Mouse (Mus musculus): Measurements from ENCODE around the gene Ormdl2. TPM values are rescaled to one million over a fixed set of nuclear protein-coding genes. Genes with fewer than 3 reads are reported as not detected.

The Ormdl2 gene
- polyA plus RNA-seq, 1 experiment: 41.1 TPM

GRCm38 (mm10) chr10:128850339-128850738 lies 28.9 kb upstream of the Ormdl2 start:
- Histone ChIP-seq H3ac (ENCODE audit: control insufficient read depth, insufficient read length, low read depth) (no peak overlapping the region), H3K27me3 (ENCODE audit: control insufficient read depth, insufficient read depth, insufficient read length) (no peaks in the 10 kb centered on the region), H3K79me3 (ENCODE audit: low read depth) (no peaks in the 10 kb centered on the region), H3K79me2 (ENCODE audit: control insufficient read depth, insufficient read depth) (no peaks in the 10 kb centered on the region), H3K36me3 (ENCODE audit: control insufficient read depth, insufficient read depth) (peaks cover 87% of the 10 kb centered on the region), H3K4me3 (ENCODE audit: insufficient read depth, poor library complexity, severe bottlenecking) (no peak overlapping the region)
- TF ChIP-seq CTCF (IDR thresholded peaks at IDR 0.05; ENCODE audit: control insufficient read depth, insufficient read depth, insufficient read length) (no peak), FOSL1 (IDR thresholded peaks at IDR 0.05; ENCODE audit: insufficient read depth, low read length, poor library complexity, severe bottlenecking) (no peak), MYOG (IDR thresholded peaks at IDR 0.05; ENCODE audit: control insufficient read depth, extremely low read depth, insufficient read length) (no peak), CEBPB (IDR thresholded peaks at IDR 0.05; ENCODE audit: low read depth) (no peak), MYOD1 (IDR thresholded peaks at IDR 0.05; ENCODE audit: control insufficient read depth, insufficient read length, low read depth) (no peak), MAX (IDR thresholded peaks at IDR 0.05) (no peak), USF1 (IDR thresholded peaks at IDR 0.05; ENCODE audit: low read depth) (no peak)

GRCm38 (mm10) chr10:128848426-128848825 lies 27.0 kb upstream of the Ormdl2 start:
- H3K36me3 ChIP-seq (ENCODE audit: control insufficient read depth, insufficient read depth): peaks cover 90% of the 10 kb centered on the region
- no peak for TF ChIP-seq CEBPB (IDR thresholded peaks at IDR 0.05; ENCODE audit: low read depth)
- TF ChIP-seq CTCF (IDR thresholded peaks at IDR 0.05; ENCODE audit: control insufficient read depth, insufficient read depth, insufficient read length): no peak
- TF ChIP-seq USF1 (IDR thresholded peaks at IDR 0.05; ENCODE audit: low read depth): no peak
- no peak for TF ChIP-seq FOSL1 (IDR thresholded peaks at IDR 0.05; ENCODE audit: insufficient read depth, low read length, poor library complexity, severe bottlenecking)
- TF ChIP-seq MYOG (IDR thresholded peaks at IDR 0.05; ENCODE audit: control insufficient read depth, extremely low read depth, insufficient read length): no peak
- TF ChIP-seq MAX (IDR thresholded peaks at IDR 0.05): no peak
- TF ChIP-seq MYOD1 (IDR thresholded peaks at IDR 0.05; ENCODE audit: control insufficient read depth, insufficient read length, low read depth): no peak
- no peaks in the 10 kb centered on the region for H3K79me3 ChIP-seq (ENCODE audit: low read depth)

GRCm38 (mm10) chr10:128846664-128847063 lies 25.2 kb upstream of the Ormdl2 start:
- no peak for TF ChIP-seq CTCF (IDR thresholded peaks at IDR 0.05; ENCODE audit: control insufficient read depth, insufficient read depth, insufficient read length)
- TF ChIP-seq MAX (IDR thresholded peaks at IDR 0.05): no peak
- no peak for TF ChIP-seq MYOG (IDR thresholded peaks at IDR 0.05; ENCODE audit: control insufficient read depth, extremely low read depth, insufficient read length)
- no peak for TF ChIP-seq MYOD1 (IDR thresholded peaks at IDR 0.05; ENCODE audit: control insufficient read depth, insufficient read length, low read depth)
- no peak for TF ChIP-seq CEBPB (IDR thresholded peaks at IDR 0.05; ENCODE audit: low read depth)
- TF ChIP-seq FOSL1 (IDR thresholded peaks at IDR 0.05; ENCODE audit: insufficient read depth, low read length, poor library complexity, severe bottlenecking): no peak
- TF ChIP-seq USF1 (IDR thresholded peaks at IDR 0.05; ENCODE audit: low read depth): no peak
- H3ac ChIP-seq (ENCODE audit: control insufficient read depth, insufficient read length, low read depth): no peak overlapping the region
- no peak overlapping the region for H3K4me3 ChIP-seq (ENCODE audit: insufficient read depth, poor library complexity, severe bottlenecking)
- H3K79me3 ChIP-seq (ENCODE audit: low read depth): no peaks in the 10 kb centered on the region
- peaks cover 90% of the 10 kb centered on the region for H3K36me3 ChIP-seq (ENCODE audit: control insufficient read depth, insufficient read depth)
- H3K27me3 ChIP-seq (ENCODE audit: control insufficient read depth, insufficient read depth, insufficient read length): no peaks in the 10 kb centered on the region
- H3K79me2 ChIP-seq (ENCODE audit: control insufficient read depth, insufficient read depth): no peaks in the 10 kb centered on the region

More at GRCm38 (mm10) chr10:128848426-128848825, 27.0 kb upstream of the Ormdl2 start:
- Histone ChIP-seq H3K4me3 (ENCODE audit: insufficient read depth, poor library complexity, severe bottlenecking) (no peak overlapping the region), H3ac (ENCODE audit: control insufficient read depth, insufficient read length, low read depth) (no peak overlapping the region), H3K79me2 (ENCODE audit: control insufficient read depth, insufficient read depth) (no peaks in the 10 kb centered on the region), H3K27me3 (ENCODE audit: control insufficient read depth, insufficient read depth, insufficient read length) (no peaks in the 10 kb centered on the region)

- TF ChIP-seq CTCF (IDR thresholded peaks at IDR 0.05; ENCODE audit: control insufficient read depth, insufficient read depth, insufficient read length) (no peak), MYOG (IDR thresholded peaks at IDR 0.05; ENCODE audit: control insufficient read depth, extremely low read depth, insufficient read length) (no peak), MAX (IDR thresholded peaks at IDR 0.05) (no peak), FOSL1 (IDR thresholded peaks at IDR 0.05; ENCODE audit: insufficient read depth, low read length, poor library complexity, severe bottlenecking) (no peak), MYOD1 (IDR thresholded peaks at IDR 0.05; ENCODE audit: control insufficient read depth, insufficient read length, low read depth) (no peak), CEBPB (IDR thresholded peaks at IDR 0.05; ENCODE audit: low read depth) (no peak), USF1 (IDR thresholded peaks at IDR 0.05; ENCODE audit: low read depth) (no peak)
- no peaks in the 10 kb centered on the region for H3K27me3 ChIP-seq (ENCODE audit: control insufficient read depth, insufficient read depth, insufficient read length)
- H3K79me2 ChIP-seq (ENCODE audit: control insufficient read depth, insufficient read depth): no peaks in the 10 kb centered on the region
- H3ac ChIP-seq (ENCODE audit: control insufficient read depth, insufficient read length, low read depth): no peak overlapping the region
- no peak overlapping the region for H3K4me3 ChIP-seq (ENCODE audit: insufficient read depth, poor library complexity, severe bottlenecking)
- H3K36me3 ChIP-seq (ENCODE audit: control insufficient read depth, insufficient read depth): peaks cover 91% of the 10 kb centered on the region
- H3K79me3 ChIP-seq (ENCODE audit: low read depth): no peaks in the 10 kb centered on the region
Observed at GRCm38 (mm10) chr10:128845516-128845915, 24.1 kb upstream of the Ormdl2 start.

- Histone ChIP-seq H3K79me3 (ENCODE audit: low read depth) (no peaks in the 10 kb centered on the region), H3K27me3 (ENCODE audit: control insufficient read depth, insufficient read depth, insufficient read length) (no peaks in the 10 kb centered on the region), H3K36me3 (ENCODE audit: control insufficient read depth, insufficient read depth) (peaks cover 90% of the 10 kb centered on the region), H3K79me2 (ENCODE audit: control insufficient read depth, insufficient read depth) (peaks cover 5% of the 10 kb centered on the region), H3ac (ENCODE audit: control insufficient read depth, insufficient read length, low read depth) (no peak overlapping the region), H3K4me3 (ENCODE audit: insufficient read depth, poor library complexity, severe bottlenecking) (no peak overlapping the region)
- TF ChIP-seq MYOD1 (IDR thresholded peaks at IDR 0.05; ENCODE audit: control insufficient read depth, insufficient read length, low read depth) (no peak), MYOG (IDR thresholded peaks at IDR 0.05; ENCODE audit: control insufficient read depth, extremely low read depth, insufficient read length) (no peak), FOSL1 (IDR thresholded peaks at IDR 0.05; ENCODE audit: insufficient read depth, low read length, poor library complexity, severe bottlenecking) (no peak), CTCF (IDR thresholded peaks at IDR 0.05; ENCODE audit: control insufficient read depth, insufficient read depth, insufficient read length) (no peak), USF1 (IDR thresholded peaks at IDR 0.05; ENCODE audit: low read depth) (no peak), CEBPB (IDR thresholded peaks at IDR 0.05; ENCODE audit: low read depth) (no peak), MAX (IDR thresholded peaks at IDR 0.05) (no peak)
Observed at GRCm38 (mm10) chr10:128843260-128843659, 21.8 kb upstream of the Ormdl2 start.
